Mouse (Mus musculus): ENCODE data around the gene Eif5b.

GRCm38 (mm10) chr1:38012509-38012908 is 14.7 kb downstream of the Eif5b start:
- no peak for TF ChIP-seq CTCF (IDR thresholded peaks at IDR 0.05; ENCODE audit: low read depth)
- no peak for TF ChIP-seq EP300 (IDR thresholded peaks at IDR 0.05; ENCODE audit: low read depth)

All from heart, postnatal 0 days (tissue).